Mouse (Mus musculus) CD4-positive, CD25-positive, alpha-beta regulatory T cell, adult 4 months (primary cell): ENCODE measurements around the gene Prpf31. TPM values are rescaled to one million over a fixed set of nuclear protein-coding genes. Genes with fewer than 3 reads are reported as not detected.

Experiments
- ATAC-seq: one replicate; pipeline ENCODE4 v1.8.0; 2017
- polyA plus RNA-seq, 2 experiments: library from polyadenylated mRNA; unstranded; fragments of 100-300 nt; shearing (Covaris generic); gene quantifications; one replicate each; pipeline ENCODE4 v1.2.1; 2017

The Prpf31 gene
- polyA plus RNA-seq, 2 experiments from 2014 or later: 95.1 to 114 TPM

DNA sequence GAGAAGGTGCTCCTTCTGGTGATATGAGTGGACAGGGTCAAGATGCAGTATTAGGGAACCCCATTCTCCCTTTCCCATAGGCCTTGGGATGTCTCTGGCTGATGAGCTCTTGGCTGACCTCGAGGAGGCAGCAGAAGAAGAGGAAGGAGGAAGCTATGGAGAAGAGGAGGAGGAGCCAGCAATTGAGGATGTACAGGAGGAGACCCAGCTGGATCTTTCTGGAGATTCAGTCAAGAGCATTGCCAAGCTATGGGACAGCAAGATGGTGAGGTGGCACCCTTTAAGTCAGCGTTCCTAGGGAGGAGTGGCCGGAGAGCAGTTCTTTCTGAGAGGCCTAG is 662 bp downstream of the Prpf31 start:
- no peak for ATAC-seq

DNA sequence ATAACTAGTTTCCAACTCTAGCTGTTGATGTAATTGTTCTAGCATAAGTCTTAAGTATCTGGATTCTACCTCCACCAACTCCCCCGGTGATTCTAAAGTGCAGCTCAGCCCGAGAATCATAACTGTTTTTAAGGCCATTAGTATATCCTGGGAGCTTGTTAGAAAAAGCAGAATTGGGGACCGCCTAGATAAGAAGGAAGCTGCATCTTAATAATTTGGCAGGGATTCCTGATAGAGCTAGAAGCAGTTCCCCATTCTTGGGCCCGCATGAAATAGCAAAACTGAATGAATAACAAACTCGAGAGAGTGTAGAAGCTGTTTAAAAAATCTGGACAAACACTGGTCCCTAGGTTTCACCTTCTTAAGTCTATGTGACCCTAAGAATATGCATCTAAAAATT is 13.6 kb downstream of the Prpf31 start:
- no peak for ATAC-seq

DNA sequence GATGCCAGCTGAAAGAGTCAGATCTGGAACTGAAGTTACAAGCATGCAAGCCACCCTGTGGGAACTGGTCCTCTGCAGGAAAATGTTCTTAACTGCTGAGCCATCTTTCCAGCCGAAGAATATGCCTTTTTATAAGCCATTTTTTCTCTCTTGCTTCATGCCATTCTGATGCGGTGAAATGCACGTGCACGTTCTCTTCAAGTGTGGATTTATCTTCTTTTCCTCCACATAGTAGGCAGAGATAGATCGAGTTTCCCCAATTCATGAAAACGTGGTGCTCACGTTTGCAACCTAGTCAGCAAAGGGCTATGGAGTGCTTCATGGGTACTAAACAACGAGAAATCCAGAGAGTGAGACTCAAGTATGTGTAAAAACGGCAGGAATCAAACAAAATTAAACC is 14.1 kb downstream of the Prpf31 start:
- no peak for ATAC-seq

DNA sequence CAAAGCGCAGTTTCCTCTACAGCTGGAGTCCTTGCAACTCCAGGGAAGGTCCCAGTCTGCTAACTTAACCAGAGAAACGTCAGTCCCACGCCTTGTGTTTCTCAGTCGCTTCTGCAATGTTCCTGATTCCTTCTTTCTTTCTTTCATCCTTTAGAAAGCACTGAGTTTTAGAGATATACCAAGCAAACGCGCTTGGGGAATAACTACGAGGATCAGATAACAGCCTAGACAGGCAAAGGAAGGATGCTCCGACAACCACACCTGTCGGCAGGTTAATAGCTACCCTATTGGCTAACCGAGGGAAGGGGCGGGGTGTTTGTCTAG is 14.5 kb downstream of the Prpf31 start:
- no peak for ATAC-seq

DNA sequence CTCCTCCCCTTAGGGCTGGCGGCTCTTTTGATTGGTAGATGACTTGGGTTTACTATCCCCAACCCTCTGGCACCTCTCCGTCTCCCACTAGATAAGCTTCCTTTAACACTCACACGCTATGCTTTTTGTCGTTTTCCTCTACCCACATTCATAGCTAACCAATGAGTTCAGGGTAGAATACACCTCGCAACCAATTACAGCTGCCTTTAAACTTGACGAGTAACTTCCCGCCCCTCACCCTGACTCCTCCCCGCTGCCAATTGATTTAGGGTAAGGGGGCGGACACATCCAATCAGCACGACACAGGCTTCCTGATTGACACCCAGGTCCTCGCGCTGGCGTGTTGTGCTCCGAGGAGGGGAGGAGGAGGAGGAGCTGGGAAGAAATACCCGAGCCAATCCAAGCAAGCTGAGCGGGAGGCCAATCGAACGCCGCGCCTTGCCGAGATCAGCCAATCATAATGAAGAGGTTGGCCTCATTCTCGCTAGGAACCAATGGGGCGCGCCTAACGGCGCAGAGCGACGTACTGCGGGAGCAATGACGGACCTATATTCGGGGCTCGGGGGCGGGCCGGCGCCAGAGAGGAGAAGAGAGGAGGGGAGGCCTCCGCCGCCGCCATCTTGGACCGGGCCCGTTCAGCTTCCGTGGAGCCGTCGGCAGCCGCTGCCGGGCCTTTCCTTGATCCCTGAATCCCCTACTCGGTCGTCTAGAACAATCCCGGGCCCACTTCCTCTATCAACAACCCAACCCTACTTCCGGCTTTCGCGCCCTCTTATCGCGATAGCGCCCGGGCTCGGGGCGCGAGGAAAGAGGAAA is 15.1 kb downstream of the Prpf31 start, which contains the start of gene Cnot3:
Cnot3 (plus strand) TSS at position 597 of the 816 bp plus-strand sequence.
- ATAC-seq: peak; percentile 86

DNA sequence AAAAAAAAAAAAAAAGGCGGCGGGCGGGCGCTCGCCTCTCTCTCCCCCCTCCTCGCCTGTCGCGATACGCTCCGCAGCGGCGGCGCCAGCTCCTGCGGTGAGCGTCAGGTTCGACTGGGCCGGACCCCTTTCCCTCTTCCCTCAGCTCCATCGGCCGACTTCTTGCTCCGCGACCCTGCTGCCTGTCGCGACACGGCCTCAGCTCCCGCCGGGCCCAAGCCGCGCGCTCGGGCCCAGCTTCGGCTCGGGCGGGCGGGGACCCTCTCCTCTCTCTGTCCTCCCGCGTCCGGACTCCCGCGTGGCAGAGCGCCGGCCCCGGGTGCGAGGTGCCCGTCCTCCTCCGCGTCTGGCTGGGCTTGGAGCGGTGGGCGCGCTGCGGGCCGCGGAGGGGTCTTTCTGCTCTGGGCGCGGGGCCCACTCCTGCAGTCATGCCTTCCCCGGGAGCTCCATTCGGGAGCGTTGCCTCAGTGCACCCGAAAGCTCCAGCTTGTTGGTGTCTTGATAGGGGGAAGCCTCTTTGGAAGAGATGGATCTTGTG is 15.8 kb downstream of the Prpf31 start:
- no peak for ATAC-seq

DNA sequence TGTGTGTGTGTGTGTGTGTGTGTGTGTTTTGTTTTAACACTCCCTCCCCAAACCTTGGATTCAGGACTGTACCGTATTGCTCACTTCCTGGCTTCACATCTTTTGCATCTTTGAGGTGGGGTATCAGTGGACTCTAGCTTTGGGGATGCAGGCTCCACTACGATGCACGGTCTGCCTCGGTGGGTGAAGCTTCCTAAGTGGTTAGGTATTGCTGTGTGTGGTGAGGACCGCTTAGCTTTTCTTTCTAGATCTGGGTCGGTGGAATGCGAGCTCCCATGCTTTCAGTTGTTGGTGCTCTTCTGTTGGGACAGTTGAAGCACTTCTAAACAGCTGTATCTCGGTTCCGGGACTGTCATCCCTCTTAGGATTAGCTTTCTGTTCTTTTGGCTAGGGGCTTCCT is 16.4 kb downstream of the Prpf31 start:
- no peak for ATAC-seq

DNA sequence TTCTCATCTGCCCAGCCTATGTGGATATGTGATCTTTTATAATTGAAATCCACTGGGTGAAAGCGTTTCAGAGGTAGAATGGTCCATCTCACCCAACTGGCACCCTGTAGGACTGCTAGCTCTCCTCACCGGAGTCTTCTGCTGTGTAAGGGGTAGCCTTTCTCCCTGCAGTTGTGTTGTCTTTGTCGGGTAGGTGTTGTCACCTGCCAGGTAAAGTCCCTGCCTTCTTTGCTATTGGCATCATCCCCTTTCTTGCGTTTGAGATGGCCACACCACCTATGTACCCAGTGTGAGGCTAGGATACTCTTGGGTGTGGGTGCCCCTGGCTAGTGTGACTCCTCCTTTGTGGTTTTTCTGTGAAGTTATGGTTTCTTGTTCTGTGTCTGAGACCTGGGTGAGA is 16.9 kb downstream of the Prpf31 start:
- no peak for ATAC-seq

DNA sequence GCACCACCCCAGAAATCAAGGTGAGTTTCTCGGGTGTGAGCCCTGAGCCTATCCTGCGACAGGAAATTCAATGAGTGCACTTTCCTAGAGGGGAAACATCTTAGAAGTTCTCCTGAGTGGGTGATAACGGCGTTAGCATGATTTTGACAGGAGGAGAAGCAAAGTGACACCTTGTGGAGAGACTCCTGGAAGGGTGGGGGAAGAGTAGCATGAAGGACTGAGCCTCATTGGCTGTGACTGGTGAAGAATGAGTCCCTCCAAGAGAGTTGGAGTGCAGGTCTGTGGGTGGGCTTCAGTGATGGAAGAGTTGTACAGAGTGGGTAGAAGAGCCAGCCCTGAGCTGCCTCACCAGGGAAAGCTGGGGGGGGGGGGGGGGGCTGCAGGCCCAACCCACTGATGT is 27.2 kb downstream of the Prpf31 start:
- ATAC-seq: no peak

DNA sequence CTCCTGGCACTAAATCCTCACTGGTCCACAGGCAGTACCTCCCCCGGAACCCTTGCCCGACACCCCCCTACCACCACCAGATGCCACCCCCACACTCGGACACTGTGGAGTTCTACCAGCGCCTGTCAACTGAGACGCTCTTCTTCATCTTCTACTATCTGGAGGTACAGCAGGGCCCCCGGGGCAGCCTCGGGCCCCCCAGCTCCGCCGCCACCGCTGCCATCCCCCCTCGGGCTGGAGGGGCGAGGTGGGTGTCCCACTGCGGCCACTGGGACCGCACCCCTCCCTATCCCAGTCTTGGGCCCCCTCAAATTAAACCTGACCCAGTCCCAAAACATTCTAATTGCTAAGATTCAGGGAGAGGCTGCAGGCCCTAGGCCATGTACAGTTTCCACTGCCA is 28.8 kb downstream of the Prpf31 start:
- no peak for ATAC-seq

DNA sequence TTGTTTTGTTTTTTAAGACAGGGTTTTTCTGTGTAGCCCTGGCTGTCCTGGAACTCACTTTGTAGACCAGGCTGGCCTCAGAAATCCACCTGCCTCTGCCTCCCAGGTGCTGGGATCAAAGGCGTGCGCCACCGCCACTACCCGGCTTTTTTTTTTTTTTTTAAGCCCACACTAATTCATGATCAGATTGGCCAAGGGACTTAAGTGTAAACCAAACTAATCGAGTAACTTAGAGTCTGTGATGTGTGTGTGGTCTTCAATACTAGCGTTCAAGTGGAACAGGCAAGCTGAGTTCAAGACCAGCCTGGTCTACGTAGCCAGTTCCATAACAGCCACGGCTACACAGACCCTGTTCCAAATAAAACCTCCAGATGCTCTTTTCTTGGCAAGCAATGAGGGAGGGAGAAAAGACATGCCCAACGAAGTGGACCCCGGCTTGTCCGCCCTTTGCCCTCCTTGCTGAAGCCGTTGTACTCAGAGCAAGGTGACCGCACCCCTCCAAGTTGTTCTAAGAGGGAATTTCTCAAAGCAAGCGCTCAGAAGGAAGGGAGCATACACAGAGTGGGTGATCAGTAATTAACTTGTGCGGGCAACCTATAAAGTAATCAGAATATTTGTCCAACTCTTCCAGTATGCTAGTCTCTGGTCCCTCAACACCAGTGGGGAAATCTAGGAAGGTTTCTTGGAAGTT is 34.9 kb downstream of the Prpf31 start:
- no peak for ATAC-seq

DNA sequence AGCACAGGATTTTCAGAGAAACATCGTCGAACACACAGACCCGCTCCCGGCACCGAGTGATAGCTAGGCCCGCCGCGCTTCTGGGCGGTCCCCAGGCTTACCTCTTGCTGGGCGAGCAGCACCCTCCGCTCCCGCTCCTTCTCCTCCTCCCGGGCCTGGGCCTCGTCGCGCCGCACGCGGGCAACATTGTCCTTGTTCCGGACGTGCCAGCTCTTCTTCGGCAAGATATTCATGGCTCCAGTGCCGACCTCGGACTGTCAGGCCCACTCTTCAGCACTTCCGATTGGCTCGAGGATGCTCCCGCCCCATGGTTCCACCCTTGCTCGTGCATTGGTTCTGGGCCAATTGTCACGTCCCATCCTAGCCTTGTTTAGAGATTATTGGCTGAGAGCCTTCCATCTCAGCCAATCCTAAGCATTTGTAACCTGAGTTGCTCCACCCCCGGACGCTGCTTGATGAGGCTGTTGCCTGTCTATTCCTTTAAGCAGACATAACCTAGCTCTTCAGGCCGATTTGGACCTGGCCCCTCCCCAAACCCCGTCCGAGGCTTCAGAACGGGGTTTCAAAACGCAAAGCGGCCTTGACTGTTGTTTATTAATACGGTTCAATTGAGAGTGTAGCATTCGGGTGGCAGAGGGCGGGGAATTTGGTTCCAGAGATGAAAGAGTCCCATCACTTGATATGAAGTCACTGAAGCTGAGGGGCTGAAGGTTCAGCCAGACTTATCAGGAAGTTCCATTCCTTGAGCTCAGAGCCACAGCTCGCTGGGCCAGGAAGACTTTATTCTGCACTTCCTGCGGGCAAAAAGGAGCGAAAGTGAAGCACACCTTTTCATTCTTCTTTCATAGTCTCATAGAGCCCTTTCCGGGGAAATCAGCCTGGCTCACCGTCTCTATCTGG is 35.7 kb downstream of the Prpf31 start, which contains the start of gene Leng1:
Leng1 (minus strand) TSS at position 626 of the 900 bp plus-strand sequence.
- ATAC-seq: peak; percentile 97

DNA sequence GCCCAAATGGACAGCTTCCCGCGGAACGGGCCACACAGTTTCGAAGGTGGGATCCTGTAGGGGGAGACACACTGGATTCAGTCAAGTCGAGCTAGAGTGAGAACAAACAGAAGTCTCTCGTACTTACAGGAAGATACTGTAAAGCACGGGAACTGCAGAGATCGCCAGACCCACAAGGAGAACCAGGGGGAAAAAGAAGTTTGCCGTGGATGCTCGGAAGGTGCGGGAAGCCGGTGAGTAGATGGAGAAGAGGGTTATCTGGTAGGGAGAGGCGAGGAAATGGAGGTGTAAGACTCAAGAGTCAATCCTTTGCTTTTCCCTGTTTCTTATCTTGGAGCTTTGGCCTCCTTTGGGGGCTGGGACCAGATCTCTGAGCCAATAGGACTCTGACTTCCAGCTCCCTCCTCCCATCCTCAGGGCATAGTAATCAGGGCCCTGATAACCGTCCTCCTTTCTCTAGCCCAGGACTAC is 37.2 kb downstream of the Prpf31 start:
- ATAC-seq: no peak

DNA sequence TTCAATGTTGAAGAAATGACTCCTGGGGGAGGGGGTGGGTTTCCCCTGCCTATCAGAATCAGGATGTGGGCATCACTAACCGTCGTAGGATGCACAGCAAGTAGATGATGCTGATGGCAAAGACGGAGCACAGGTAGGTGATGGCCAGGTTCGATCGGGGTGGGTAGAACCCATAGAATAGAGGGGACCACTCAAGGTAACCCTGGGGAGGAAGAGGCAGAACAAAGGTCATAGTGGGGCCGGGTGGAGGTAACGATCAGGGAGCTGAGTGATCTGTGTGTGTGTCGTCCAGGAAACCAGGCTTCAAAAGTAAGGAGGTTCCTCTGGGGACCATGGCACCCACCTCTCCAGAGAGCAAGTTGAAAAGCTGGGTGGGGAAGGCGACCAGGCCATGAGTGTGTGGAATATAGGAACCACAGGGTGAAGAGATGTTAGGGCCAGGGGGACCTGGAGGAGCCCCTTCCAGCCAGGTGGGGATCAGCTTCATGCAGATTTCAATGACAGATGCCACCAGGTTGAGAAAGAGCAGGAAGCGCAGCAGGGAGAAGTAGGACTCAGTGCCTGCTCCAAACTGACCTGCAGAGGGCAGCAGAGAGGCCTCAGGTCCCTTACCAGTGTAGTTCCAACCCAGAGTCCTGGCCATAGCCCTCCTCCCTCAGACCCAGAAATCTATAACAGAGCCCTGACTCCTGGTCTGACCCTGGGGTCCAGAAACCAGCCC is 44.9 kb downstream of the Prpf31 start:
- peak; percentile 97 for ATAC-seq

DNA sequence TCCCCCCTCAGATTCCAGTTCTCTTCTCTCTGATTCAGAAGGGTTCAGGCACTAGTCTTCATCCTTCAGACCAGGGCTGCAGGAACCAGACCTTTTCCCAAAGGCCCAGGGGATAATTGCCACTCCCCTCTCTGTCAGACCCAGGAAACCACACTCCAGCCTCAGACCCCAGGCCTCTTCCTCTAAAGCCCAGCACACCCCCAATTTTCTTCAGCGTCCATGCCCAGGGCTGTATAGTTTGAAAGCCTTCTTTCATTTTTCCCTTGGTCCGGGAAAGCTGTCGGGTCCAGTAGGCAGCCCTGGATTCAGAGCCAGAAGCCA is 45.4 kb downstream of the Prpf31 start:
- ATAC-seq: no peak

DNA sequence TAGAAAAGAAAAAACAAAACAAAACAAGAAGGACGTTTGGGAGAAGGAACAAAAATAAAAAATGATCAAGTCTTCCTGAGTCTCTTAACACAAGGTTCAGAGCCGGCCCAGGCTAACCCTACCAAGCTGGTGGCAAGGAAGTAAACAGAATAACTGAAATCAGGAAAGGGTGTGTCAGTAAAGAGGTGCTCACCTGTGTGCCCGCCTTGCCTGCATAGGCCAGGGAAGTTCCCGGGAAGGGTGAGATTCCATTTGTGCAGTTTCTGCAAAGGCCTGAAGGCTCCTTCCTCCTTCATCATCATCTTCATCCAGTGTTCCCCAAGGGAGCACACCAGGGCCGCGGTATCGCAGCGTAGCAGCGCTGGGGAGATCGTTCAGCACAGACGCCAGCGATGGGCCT is 46.6 kb downstream of the Prpf31 start:
- no peak for ATAC-seq

DNA sequence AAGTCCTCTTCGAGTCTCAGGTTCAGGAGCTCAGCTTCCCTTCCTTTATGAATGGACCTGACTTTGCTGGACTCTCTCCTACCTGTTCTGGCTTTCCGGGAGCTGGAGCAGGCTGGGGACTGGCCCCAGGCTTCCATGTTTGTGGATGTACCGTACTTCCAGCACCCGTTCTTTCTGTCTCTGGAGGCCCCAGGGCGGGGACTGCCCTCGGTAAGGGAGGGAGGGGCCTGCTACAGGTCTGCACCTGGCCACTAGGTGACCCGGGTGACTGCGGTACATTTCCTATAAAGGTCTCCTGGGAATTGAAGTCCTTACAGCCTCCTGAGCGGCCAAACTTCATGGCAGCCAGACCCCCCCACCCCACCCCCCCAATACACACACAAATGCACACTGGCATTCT is 47.6 kb downstream of the Prpf31 start, which contains the start of gene Tmc4:
Tmc4 (minus strand) TSS at position 212 of the 400 bp plus-strand sequence.
- no peak for ATAC-seq

DNA sequence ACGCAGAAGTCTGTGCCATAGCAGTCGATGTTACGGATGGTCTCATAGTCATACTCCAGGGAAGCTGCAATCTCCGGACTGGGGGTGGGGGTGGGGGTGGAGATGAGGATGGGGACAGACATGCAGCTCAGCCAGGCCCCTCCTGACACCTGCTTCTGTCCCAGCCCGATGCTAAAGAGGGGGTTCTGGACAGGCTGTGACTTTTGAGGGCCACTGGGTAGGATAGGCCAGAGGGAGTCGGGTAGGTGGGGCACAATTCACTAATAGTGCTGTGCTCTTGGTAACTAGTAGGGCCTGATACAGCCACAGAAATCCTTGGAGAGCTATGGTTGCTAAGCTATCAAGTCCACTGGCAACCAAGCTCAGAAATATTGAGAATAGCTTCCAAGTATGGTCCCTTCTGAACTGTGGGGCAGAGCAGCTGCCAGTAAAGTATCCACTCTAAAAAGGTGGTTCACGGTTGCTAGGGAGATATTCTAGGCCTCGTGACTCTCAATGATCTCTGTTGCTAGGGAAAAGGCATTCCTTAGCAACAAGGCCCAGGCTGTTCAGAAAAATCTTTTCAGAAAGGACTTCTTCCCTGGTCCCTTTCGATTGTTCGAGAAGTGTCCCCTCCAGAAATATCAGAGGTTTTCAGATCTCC is 54.2 kb downstream of the Prpf31 start:
- no peak for ATAC-seq

DNA sequence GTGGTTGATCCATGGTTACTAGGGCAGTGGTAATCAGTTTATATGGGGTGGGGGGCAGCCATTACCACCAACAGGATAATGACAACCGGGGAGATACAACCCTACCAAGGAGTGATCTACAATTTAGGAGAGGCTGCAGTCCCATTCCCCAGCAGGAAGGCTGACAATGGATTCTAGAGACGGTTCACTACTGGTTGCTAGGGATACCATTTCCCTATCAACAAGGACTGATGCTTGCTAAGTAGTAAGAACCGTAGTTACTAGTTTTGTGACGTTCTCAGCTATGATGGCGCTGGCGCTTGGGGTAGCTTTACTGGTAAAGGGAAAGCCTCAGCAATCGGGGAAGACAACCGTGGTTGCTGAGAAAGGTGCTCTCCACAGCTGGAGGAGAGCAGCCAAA is 54.9 kb downstream of the Prpf31 start:
- ATAC-seq: no peak

DNA sequence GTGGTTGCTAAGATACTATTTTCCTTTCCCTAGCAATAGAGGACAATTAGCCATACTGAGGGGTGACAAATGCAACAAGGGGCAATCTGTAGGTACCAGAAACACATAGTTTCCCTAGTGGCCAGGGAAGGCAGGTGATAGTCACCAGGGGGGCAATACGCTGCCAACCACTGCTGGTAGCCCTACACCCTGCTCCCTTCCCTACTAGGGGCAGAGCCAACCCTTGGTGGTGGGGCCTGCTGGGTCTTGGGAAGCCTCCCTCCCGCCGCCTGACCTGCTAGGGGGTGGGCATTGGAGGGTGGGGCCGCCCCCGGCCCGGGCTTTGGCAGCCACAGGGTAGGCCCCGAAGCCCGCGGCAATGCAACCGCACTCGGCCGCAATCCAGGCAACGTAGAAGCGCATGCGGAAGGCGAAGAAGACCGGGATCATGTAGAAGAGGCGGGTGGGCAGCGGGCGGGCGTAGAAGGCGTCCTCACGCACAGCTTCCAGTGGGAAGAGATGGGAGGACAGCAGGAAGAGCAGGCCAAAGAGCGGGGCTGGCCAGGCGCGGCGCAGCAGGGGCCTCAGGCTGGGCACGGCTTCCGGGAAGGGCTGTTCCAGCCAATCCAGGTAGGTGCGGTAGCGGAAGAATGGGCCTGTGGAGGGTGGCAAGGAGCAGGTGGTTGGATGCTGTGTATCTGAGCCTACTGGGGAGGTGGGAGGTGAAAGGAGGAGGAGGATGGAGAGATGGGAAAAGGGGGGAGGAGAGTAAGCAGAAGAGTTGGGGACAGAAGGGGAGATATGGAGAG is 55.8 kb downstream of the Prpf31 start:
- no peak for ATAC-seq

DNA sequence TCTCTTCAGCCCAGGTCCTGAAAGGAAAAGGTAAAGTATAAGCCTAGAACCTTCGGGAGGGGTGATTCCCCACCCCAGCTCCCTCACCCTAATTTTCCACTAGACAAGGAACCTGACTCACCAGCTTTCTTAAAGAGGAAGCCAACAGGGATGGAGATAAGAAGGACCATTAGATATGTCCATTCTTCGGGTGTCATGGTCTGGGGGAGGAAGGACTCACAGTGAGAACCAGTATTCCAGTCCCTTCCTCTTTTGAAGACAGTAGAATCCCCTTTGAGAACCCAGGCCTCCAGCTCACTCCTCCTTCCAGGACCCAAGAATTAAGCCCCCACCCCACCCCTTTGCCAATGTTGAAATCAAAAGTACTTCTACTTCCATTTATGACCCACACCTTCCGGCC is 62.1 kb downstream of the Prpf31 start:
- no peak for ATAC-seq
